Mouse (Mus musculus) bone marrow macrophage, adult 2 months (primary cell): Measurements from ENCODE around the gene Cdk14. TPM values are rescaled to one million over a fixed set of nuclear protein-coding genes. Genes with fewer than 3 reads are reported as not detected.

Experiments
- H3K27ac ChIP-seq: 2 replicates; pipeline ENCODE4 v1.5.1; 2012; ENCODE audit warnings: low read depth, low read length; ENCODE audit not compliant: insufficient read depth
- H3K4me1 ChIP-seq: 2 replicates; pipeline ENCODE4 v1.6.1; 2012; ENCODE audit warnings: low read length; ENCODE audit not compliant: control insufficient read depth, insufficient read depth
- H3K4me3 ChIP-seq: 2 replicates; pipeline ENCODE4 v1.5.1; 2012; ENCODE audit warnings: mild to moderate bottlenecking, low read length, moderate library complexity; ENCODE audit not compliant: insufficient read depth
- CTCF ChIP-seq: IDR thresholded peaks from 2 replicates; pipeline ENCODE4 v1.5.1; 2012; ENCODE audit warnings: low read depth, mild to moderate bottlenecking, low read length, moderate library complexity
- POLR2A ChIP-seq: IDR thresholded peaks from 2 replicates; pipeline ENCODE4 v1.6.1; 2012; ENCODE audit warnings: mild to moderate bottlenecking, low read depth, low read length, borderline replicate concordance
- polyA plus RNA-seq: library from polyadenylated mRNA; stranded (reverse); fragments of >200 nt; gene quantifications from 2 replicates; pipeline ENCODE4 v1.2.4, GENCODE M21; 2012; ENCODE audit not compliant: missing spikeins, insufficient read depth, insufficient read length

Gene Cdk14
- polyA plus RNA-seq, 1 experiment = 43.6 TPM

DNA sequence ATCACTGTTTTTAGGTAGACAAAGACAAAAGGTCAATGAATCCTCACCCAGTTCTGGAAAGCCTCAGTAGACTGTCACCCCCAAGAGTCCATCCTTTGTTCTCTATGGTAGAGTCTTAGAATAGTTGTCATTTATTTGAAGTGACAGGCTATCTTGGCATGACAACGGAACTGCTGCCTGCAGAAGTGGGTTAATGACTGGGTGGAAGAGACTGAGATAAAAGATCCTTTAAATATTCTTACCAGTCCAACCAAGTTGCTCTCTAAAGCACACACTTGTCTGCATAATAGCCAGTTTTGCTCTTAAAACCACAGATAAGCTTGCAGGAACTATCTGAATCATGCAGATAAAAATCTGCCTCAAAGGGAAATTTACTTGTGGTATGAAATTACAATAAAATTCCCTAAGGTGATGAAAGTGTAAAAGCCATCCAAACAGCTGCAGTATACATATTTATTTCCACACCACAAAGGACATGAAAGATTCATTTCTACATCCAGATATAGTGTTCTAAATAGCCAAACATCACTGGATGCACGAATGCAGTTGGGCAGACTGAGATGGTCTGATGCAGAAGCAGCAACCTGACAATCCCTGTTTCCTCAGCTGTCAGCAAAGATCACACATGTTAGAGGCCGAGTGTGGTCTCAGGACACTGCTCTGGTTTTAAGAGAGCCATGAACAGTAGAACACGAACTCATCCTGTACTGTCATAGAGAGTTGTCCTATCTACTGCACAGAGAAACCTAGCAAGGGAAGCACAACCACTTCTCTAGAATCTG is 363.8 kb downstream of the Cdk14 start:
- TF ChIP-seq POLR2A (no peak), CTCF (no peak)
- no peak overlapping the region for H3K27ac ChIP-seq
- no peaks in the 10 kb centered on the region for H3K4me1 ChIP-seq
- H3K4me3 ChIP-seq = no peak overlapping the region

DNA sequence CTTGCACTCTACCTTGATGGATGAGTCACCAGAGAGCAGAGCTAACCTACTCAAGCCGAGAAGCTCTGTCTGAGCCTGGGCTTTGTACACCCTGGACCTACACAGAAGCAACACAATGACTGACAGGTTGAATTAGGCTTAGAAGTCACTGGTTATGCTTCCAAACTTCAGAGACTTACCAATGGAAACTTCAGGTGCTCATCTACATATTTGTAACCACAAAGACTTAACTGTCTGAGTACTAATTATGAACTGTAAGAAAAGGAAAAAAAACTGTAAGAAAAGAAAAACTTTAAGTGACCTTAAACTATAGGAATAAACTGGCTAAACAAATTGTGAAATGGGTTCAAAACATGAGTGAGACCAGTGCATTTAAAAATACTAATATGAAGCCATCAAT is 364.6 kb downstream of the Cdk14 start:
- no peak overlapping the region for H3K4me3 ChIP-seq
- H3K27ac ChIP-seq = no peak overlapping the region
- no peaks in the 10 kb centered on the region for H3K4me1 ChIP-seq
- TF ChIP-seq CTCF = no peak

DNA sequence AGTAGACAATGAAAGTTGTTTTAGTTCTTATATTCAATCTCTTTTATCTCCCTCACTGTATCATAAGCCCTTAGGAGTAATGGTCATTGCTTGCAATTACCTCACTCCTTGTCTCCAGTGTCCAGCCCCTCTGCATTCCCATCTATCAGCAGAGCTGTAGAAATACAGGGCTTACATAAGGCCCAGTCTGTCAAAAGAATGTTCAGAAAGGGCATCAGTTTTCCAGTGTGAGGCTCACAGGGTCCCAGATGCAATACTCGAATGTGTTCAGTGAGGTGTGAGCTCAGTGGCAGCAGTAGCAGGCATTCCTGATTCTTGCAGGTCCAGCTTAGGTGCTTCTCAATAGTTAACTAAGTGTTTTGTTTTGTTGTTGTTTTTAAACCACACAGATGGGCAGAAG is 365.8 kb downstream of the Cdk14 start:
- Histone ChIP-seq H3K27ac (no peak overlapping the region), H3K4me3 (no peak overlapping the region), H3K4me1 (no peaks in the 10 kb centered on the region)
- TF ChIP-seq CTCF = no peak

DNA sequence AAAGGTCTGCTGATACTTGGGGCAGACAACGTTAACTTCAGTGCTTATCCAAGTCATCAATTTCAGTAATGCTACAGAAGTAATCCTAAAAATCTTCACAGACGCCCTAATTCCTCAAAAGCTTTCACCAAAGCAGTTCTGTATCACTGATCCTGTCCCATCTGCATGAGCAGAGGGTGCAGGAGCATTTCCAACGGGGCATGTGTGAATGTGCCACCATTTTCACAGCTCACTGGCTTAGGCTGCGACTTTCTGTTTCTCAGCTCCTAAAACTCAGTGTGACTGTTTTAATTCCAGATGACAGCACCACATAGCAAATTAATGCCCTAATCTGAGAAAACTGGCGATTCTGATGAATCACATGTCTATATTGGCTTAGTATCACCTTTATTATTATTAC is 375.8 kb downstream of the Cdk14 start:
- no peak overlapping the region for H3K4me3 ChIP-seq
- no peak overlapping the region for H3K27ac ChIP-seq
- H3K4me1 ChIP-seq = no peaks in the 10 kb centered on the region
- TF ChIP-seq CTCF (no peak), POLR2A (no peak)

DNA sequence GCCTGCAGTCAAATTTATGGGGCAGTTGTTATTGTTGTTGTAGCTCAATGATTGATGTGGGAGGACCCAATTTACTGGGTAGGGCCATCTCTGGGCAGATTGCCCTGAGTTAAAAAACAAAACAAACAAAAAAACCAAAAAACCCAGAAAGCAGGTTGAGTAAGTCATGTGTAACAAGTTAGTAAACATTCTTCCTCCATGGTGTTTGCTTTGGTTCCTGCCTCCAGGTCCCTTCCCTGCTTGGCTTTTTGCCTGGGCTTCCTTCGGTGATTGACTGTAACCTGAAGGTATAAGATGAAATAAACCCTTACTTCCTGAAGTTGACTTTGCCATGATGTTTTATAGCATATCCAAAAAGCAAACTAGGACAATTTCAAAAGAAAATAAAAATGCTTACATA is 377.4 kb downstream of the Cdk14 start:
- H3K4me3 ChIP-seq = no peak overlapping the region
- no peaks in the 10 kb centered on the region for H3K4me1 ChIP-seq
- no peak overlapping the region for H3K27ac ChIP-seq
- no peak for TF ChIP-seq CTCF
- TF ChIP-seq POLR2A = no peak

DNA sequence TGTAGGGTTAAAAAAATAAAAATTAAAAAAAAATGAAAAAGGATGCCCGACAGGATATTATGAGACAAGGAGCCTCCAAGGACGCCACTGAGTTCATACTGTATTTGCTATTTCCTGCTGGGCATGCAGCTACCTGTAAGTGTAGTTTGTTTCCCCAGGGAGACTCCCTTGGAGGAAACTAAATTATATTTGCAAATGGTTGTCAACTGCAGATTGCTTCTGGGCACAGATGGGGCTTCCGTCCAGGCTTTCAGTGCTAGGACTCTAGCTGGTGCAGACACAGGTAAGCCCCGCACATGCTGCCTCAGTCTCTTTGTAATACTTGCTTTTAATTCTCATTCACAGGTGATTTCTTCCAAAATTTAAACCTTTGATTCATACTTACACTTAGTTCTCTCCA is 378.6 kb downstream of the Cdk14 start:
- Histone ChIP-seq H3K27ac (no peak overlapping the region), H3K4me3 (no peak overlapping the region), H3K4me1 (no peaks in the 10 kb centered on the region)
- no peak for TF ChIP-seq POLR2A
- TF ChIP-seq CTCF = no peak

DNA sequence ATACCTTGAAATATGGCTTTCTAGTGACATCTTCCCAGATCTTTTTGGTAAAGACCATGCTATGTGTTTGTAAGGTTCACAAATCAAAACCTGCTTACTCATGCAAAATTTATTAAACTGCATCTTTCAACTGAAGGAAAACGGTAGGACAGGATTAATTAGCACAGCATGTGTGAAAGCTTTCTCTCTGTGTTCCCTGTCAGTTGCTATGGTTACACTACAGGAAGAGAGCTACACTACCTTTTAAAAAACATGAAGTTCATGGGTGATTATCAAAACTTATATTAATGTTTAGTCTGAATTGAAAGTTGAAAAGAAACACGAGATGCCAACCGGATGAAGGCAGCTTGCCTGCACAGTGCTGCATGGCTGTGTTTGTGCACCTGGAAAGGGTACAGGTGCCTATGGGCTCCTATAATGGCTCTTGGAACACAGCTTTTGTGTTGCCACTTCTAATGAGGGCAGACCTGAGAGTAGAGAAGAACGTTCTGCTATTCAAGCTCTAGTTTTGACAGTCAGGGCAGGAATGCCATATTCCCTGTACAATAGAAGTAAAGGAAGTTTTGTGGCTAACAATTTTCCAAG is 380.3 kb downstream of the Cdk14 start:
- TF ChIP-seq CTCF (no peak), POLR2A (no peak)
- H3K27ac ChIP-seq = no peak overlapping the region
- H3K4me3 ChIP-seq = no peak overlapping the region
- no peaks in the 10 kb centered on the region for H3K4me1 ChIP-seq

DNA sequence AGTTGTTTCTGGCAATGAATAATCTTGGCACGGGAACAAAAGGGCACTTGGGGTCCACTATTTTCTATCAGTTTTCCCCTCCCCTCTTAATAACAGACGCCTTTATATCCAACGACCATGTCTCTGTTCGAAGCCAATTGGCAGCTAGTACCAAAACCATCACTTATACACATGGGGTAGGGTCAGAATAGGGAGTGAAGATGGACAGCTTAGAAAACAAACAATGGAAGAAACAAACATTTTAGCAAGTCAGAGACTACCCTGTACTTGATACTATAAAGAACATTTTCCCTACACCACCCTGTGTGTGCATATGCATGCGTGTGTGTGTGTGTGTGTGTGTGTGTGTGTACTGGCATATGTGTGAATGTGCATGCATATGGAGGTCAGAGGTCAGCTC is 386.7 kb downstream of the Cdk14 start:
- no peak for TF ChIP-seq POLR2A
- TF ChIP-seq CTCF = no peak
- H3K27ac ChIP-seq = no peak overlapping the region
- H3K4me3 ChIP-seq = no peak overlapping the region

DNA sequence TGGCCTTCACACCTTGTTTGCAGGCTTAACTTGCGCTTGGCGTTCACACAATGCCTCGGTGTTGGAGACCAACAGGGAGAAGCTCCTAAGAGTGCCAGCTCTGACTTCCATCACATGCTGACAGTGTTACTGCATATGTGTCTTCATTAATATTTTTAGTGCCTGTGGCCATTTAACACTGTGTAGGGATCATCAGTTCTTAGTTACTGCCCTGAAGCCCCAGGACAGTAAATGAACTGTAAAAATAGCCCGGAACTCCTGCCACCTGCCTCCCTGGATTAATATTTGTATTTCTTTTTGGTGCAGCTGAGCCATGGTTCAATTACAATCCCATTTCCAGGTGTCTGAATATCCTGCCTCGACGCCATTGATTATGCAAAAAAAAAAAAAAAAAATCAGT is 387.3 kb downstream of the Cdk14 start:
- TF ChIP-seq POLR2A (no peak), CTCF (no peak)
- Histone ChIP-seq H3K4me3 (no peak overlapping the region), H3K27ac (no peak overlapping the region), H3K4me1 (no peaks in the 10 kb centered on the region)

More for the DNA sequence above, 386.7 kb downstream of the Cdk14 start:
- H3K4me1 ChIP-seq = no peaks in the 10 kb centered on the region

DNA sequence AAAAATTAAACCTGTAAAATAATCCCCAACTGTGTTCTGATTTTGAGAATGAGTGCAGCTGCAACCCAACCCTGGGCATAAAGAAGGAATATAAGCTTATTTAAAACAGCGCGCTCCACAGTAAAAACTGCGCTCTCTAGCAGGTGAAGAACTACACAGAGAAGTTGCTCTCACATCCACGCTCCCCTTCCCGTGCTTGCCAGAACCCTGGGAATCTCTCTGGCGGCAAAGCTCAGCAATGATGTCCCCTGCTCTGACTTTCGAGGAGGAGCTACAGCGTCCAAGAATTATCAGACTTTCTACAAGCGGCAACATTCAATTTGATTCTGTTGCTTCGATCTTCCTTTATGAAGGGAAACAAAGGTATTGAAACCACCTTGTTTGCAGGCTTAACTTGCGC is 387.7 kb downstream of the Cdk14 start:
- Histone ChIP-seq H3K4me3 (no peak overlapping the region), H3K27ac (no peak overlapping the region), H3K4me1 (no peaks in the 10 kb centered on the region)
- TF ChIP-seq POLR2A (no peak), CTCF (no peak)
